Mouse (Mus musculus) myocyte (in vitro differentiated cells): ENCODE data around the gene Tmem69.

Experiments used
- CEBPB ChIP-seq: IDR thresholded peaks from 2 replicates; pipeline ENCODE4 v1.6.1; 2011; ENCODE audit warnings: mild to moderate bottlenecking, moderate library complexity; ENCODE audit not compliant: poor library complexity, insufficient read depth, severe bottlenecking
- E2F4 ChIP-seq: IDR thresholded peaks from one replicate; pipeline ENCODE4 v1.6.1; 2011; ENCODE audit warnings: mild to moderate bottlenecking, control low read depth, moderate library complexity; ENCODE audit not compliant: insufficient read depth
- POLR2A ChIP-seq: IDR thresholded peaks from one replicate; pipeline ENCODE4 v1.6.1; 2011; ENCODE audit warnings: low read depth, mild to moderate bottlenecking, control low read depth, moderate library complexity; ENCODE audit not compliant: insufficient read length
- POLR2AphosphoS2 ChIP-seq: IDR thresholded peaks from one replicate; pipeline ENCODE4 v1.6.1; 2011; ENCODE audit warnings: low read depth, control low read depth; ENCODE audit not compliant: insufficient read length
- REST ChIP-seq: IDR thresholded peaks from one replicate; pipeline ENCODE4 v1.6.1; 2011; ENCODE audit warnings: mild to moderate bottlenecking, control low read depth, moderate library complexity; ENCODE audit not compliant: insufficient read depth, insufficient read length
- SRF ChIP-seq: IDR thresholded peaks from one replicate; pipeline ENCODE4 v1.6.1; 2011; ENCODE audit warnings: low read depth; ENCODE audit not compliant: control insufficient read depth, insufficient read length
- TCF12 ChIP-seq: IDR thresholded peaks from one replicate; pipeline ENCODE4 v1.6.1; 2011; ENCODE audit warnings: mild to moderate bottlenecking, control low read depth; ENCODE audit not compliant: poor library complexity, insufficient read depth, severe bottlenecking
- USF1 ChIP-seq: IDR thresholded peaks from one replicate; pipeline ENCODE4 v1.6.1; 2011; ENCODE audit warnings: low read depth, mild to moderate bottlenecking, control low read depth, moderate library complexity

DNA sequence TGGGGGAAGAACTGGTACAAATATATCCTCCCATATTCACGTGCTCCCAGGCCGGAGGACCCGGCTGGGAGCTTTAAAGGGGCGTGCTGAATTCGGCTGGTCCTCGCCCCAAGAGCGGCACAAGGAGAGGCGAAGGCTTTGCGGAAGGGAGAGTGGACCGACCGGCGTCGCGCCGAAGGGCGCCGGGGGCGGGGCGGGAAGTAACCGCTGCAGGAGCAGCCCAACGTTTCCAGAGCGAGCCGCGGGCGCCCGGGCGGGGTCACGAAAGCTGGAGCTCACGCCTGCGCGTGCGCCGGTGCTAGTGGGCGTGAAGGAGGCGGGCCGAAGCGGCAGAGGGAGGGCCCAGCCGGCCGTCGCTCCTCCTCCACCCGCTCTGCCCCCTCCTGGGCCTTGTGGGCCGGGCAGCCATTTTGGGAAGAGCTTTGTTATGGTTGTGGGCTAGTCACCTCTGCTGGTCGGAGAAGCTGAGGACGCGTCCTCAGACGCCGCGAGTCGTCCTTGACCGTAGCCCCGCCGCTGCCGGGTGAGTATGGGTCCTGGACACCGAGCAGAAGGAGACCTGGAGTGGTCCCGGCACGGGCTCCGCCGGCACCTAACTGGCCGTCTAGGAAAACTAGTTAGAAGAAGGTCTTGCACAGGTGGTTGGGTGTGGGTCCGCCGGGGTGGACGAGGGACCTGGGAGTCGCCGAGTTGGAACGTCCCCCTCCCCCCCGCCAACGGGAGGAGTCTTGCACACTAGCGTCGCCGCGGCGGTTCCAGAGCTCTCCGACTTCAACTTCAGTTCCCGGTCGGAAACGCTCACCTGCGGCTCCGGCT, 1.8 kb upstream of the Tmem69 start, which contains the start of gene Gpbp1l1:
- TF ChIP-seq E2F4, result no peak
- no peak for TF ChIP-seq USF1
- TF ChIP-seq TCF12, result no peak
- TF ChIP-seq REST, result no peak
- peak; percentile 64 for TF ChIP-seq POLR2A
- TF ChIP-seq CEBPB, result no peak
- TF ChIP-seq POLR2AphosphoS2, result no peak
- peak; percentile 51 for TF ChIP-seq SRF
